Mouse (Mus musculus): ENCODE results near the gene Mdc1. TPM values are rescaled to one million over a fixed set of nuclear protein-coding genes. Genes with fewer than 3 reads are reported as not detected.

Mdc1 gene
- polyA plus RNA-seq, 1 experiment: 8.2 TPM

DNA sequence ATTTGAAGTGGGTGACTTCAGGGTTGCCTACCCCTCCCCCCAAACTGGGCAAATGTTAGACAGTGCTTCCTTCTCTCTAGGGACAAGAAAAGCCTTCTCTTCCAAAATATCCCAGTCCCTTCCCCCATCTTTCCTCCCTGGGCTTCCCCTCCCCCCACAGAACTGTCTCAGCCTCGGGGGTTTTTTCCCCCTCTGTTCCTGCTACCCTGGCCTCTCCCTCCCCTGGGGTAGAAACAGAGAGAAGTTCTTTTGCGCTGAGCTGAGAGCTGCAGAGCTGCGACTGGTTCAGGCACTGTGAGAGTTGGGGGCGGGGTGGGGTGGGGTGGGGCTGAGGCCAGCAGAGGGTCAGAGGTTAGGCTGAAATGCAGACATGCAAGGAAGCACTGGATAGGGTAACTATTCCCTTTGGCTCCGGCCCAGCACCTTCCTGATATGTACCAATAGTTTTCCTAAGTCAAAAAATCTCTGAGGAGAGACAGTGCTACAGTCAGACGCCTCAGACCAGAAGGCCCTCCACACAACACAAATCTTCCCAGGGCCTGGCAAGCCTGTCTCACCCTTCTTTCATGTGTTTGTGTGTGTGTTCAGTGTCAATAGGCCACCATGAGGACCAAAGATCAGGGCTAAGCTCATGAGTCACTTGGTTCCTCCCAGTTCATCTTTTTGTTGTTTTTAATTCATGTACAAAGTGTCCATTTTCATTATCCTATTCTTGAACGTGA, 28.2 kb downstream of the Mdc1 start:
- no peak for TF ChIP-seq POLR2A (IDR thresholded peaks at IDR 0.05; ENCODE audit: borderline replicate concordance, extremely low read depth, low read depth, low read length)
- no peak for TF ChIP-seq CTCF (IDR thresholded peaks at IDR 0.05; ENCODE audit: insufficient read depth, low read length)
- peak; percentile 38 for DNase-seq
- WGBS: 4% methylated on average over 7 of the region's 7 CpGs
- peak overlapping the region; percentile 93 for H3K4me3 ChIP-seq (replicated peaks; ENCODE audit: extremely low read depth, low read depth, low read length)
- H3K4me1 ChIP-seq (ENCODE audit: control insufficient read depth, insufficient read depth, low read length): peaks cover 15% of the 10 kb centered on the region

- WGBS: 18% methylated on average over 9 of the region's 9 CpGs
- H3K4me1 ChIP-seq (ENCODE audit: control insufficient read depth, insufficient read depth, low read length): peaks cover 12% of the 10 kb centered on the region
- H3K4me3 ChIP-seq (replicated peaks; ENCODE audit: extremely low read depth, low read depth, low read length): peak overlapping the region; percentile 70
- peak; percentile 56 for DNase-seq
- peak; percentile 74; the same call in 1 of the 2 replicates for TF ChIP-seq POLR2A (IDR thresholded peaks at IDR 0.05; ENCODE audit: borderline replicate concordance, extremely low read depth, low read depth, low read length)
- TF ChIP-seq CTCF (IDR thresholded peaks at IDR 0.05; ENCODE audit: insufficient read depth, low read length): no peak
Measured at GRCm38 (mm10) chr17:35870151-35870883, 29.0 kb downstream of the Mdc1 start.

- DNase-seq: peak; percentile 16
- TF ChIP-seq POLR2A (IDR thresholded peaks at IDR 0.05; ENCODE audit: borderline replicate concordance, extremely low read depth, low read depth, low read length) (no peak), CTCF (IDR thresholded peaks at IDR 0.05; ENCODE audit: insufficient read depth, low read length) (peak; percentile 38)
- no peak overlapping the region for H3K4me3 ChIP-seq (replicated peaks; ENCODE audit: extremely low read depth, low read depth, low read length)
- peaks cover 12% of the 10 kb centered on the region for H3K4me1 ChIP-seq (ENCODE audit: control insufficient read depth, insufficient read depth, low read length)
- 39% methylated on average over 8 of the region's 8 CpGs for WGBS
Measured at GRCm38 (mm10) chr17:35870884-35871696, 29.8 kb downstream of the Mdc1 start.

DNA sequence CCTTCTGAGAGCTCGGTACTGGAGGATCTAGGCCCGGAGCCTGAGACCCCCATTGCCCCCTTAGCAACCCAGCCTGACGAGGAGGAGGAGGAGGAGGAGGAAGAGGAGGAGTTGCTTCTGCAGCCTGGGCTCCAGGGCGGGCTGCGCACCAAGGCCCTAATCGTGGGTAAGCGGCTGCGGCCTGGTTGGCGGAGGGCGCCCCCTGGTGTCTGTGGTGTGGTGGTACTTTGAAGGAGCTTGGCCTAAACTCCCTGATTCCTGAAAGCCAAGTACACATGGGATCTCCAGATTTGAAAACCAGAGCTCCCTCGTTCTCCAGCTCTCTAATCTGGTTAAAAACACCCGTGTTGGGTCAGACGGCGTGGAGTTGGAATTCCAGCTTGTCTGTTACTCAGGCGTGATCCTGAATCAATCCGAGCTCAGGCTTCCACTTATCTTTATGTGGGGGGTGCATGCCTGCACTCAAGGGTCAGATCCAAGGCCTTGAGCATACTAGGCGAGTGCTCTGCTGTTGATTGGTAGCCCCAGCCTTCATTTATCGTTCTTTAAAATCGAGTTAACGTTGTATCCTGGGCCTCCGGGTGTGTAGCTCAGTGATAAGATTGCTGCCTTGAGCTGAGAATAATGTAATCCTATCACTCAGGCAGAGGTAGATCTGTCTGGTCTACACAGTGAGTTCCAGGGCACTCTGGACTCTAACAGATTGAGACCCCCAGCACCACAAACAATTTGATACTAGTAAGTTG, 32.6 kb downstream of the Mdc1 start:
- H3K4me3 ChIP-seq (replicated peaks; ENCODE audit: extremely low read depth, low read depth, low read length): no peak overlapping the region
- TF ChIP-seq CTCF (IDR thresholded peaks at IDR 0.05; ENCODE audit: insufficient read depth, low read length) (peak; percentile 80), POLR2A (IDR thresholded peaks at IDR 0.05; ENCODE audit: borderline replicate concordance, extremely low read depth, low read depth, low read length) (no peak)
- peaks cover 12% of the 10 kb centered on the region for H3K4me1 ChIP-seq (ENCODE audit: control insufficient read depth, insufficient read depth, low read length)
- DNase-seq: peak; percentile 92
- 29% methylated on average over 21 of the region's 21 CpGs for WGBS

DNA sequence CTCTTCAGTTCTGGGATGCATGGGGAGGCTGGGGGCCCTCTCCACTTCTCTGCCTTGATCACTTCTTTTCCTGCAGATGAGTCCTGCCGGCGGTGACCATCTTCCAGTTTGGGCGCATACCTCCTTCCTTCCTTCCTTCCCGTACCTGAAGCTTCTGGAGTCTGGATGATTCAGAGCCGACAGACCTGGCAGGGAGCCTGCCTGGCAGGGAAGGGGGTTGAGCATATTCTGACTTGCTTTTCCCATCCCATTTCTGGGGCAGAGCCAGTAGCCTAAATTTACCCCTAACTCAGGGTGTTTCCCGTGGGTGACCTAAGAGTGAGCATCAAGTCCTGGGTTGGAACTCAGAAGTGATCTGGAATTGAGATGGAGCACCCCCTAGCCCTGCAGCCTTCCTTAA, 33.4 kb downstream of the Mdc1 start:
- WGBS: 57% methylated on average over 6 of the region's 6 CpGs
- no peak overlapping the region for H3K4me3 ChIP-seq (replicated peaks; ENCODE audit: extremely low read depth, low read depth, low read length)
- TF ChIP-seq POLR2A (IDR thresholded peaks at IDR 0.05; ENCODE audit: borderline replicate concordance, extremely low read depth, low read depth, low read length) (no peak), CTCF (IDR thresholded peaks at IDR 0.05; ENCODE audit: insufficient read depth, low read length) (no peak)
- no peak for DNase-seq
- H3K4me1 ChIP-seq (ENCODE audit: control insufficient read depth, insufficient read depth, low read length): peaks cover 14% of the 10 kb centered on the region

- TF ChIP-seq CTCF (IDR thresholded peaks at IDR 0.05; ENCODE audit: insufficient read depth, low read length): peak; percentile 83
- peak; percentile 71; the same call in 1 of the 2 replicates for TF ChIP-seq POLR2A (IDR thresholded peaks at IDR 0.05; ENCODE audit: borderline replicate concordance, extremely low read depth, low read depth, low read length)
- peak; percentile 94 for DNase-seq
- Histone ChIP-seq H3K4me1 (ENCODE audit: control insufficient read depth, insufficient read depth, low read length) (peaks cover 6% of the 10 kb centered on the region), H3K4me3 (replicated peaks; ENCODE audit: extremely low read depth, low read depth, low read length) (peak within 1 kb of the TSS; percentile 82)
- WGBS: 5% methylated on average over 66 of the region's 66 CpGs
Measured at GRCm38 (mm10) chr17:35879245-35880057, 38.1 kb downstream of the Mdc1 start, which contains the start of gene Dhx16. Gene Dhx16, plus strand, starts transcription at chr17:35879819.

DNA sequence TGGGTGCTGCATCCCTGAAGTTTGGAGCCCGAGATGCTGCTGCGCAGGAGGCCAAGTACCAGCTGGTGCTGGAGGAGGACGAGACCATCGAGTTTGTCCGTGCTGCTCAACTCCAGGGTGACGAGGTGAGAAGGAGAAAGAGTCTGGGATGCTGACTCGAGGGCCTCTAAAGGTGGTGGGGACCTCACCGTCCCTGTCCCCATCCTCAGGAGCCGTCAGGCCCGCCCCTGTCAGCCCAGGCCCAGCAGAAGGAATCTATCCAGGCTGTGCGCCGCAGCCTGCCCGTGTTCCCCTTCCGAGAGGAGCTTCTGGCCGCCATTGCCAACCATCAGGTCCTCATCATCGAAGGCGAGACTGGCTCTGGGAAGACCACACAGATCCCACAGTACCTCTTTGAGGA, 41.6 kb downstream of the Mdc1 start:
- no peak for TF ChIP-seq POLR2A (IDR thresholded peaks at IDR 0.05; ENCODE audit: borderline replicate concordance, extremely low read depth, low read depth, low read length)
- TF ChIP-seq CTCF (IDR thresholded peaks at IDR 0.05; ENCODE audit: insufficient read depth, low read length): no peak
- peaks cover 6% of the 10 kb centered on the region for H3K4me1 ChIP-seq (ENCODE audit: control insufficient read depth, insufficient read depth, low read length)
- WGBS: 87% methylated on average over 17 of the region's 17 CpGs
- no peak for DNase-seq
- no peak overlapping the region for H3K4me3 ChIP-seq (replicated peaks; ENCODE audit: extremely low read depth, low read depth, low read length)

DNA sequence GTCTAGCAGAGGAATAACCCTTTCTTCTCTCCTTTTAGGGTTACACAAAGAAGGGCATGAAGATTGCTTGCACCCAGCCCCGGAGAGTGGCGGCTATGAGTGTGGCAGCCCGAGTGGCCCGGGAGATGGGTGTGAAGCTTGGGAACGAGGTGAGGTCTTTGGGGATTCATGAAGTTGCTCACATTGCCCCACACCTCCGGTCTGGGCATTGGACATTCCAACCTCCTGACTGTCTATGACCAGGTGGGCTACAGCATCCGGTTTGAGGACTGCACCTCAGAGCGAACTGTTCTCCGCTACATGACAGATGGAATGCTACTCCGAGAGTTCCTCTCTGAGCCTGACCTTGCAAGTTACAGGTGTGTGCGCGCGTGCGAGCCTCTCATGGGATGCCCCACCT, 42.5 kb downstream of the Mdc1 start:
- H3K4me1 ChIP-seq (ENCODE audit: control insufficient read depth, insufficient read depth, low read length): peaks cover 6% of the 10 kb centered on the region
- TF ChIP-seq POLR2A (IDR thresholded peaks at IDR 0.05; ENCODE audit: borderline replicate concordance, extremely low read depth, low read depth, low read length): no peak
- no peak for TF ChIP-seq CTCF (IDR thresholded peaks at IDR 0.05; ENCODE audit: insufficient read depth, low read length)
- no peak overlapping the region for H3K4me3 ChIP-seq (replicated peaks; ENCODE audit: extremely low read depth, low read depth, low read length)
- DNase-seq: no peak
- 94% methylated on average over 14 of the region's 14 CpGs for WGBS

All from lung, adult 2 months (tissue).